Mouse (Mus musculus) skeletal muscle tissue, adult 2 months (tissue): ENCODE data around the gene Btn2a2.
A peak's percentile ranks its signal among the peaks of the same experiment; 100 is the strongest.

Experiments used
- DNase-seq: peaks from one replicate; pipeline ENCODE4 v3.0.0-alpha.2; 2012; ENCODE audit warnings: low read depth, low spot score

The Btn2a2 gene

GRCm38 (mm10) chr13:23497656-23498321 lies 9.1 kb upstream of the Btn2a2 start:
- DNase-seq: no peak

GRCm38 (mm10) chr13:23495526-23495925 lies 6.9 kb upstream of the Btn2a2 start:
- no peak for DNase-seq

GRCm38 (mm10) chr13:23491990-23492389 lies 3.3 kb upstream of the Btn2a2 start:
- DNase-seq: no peak

GRCm38 (mm10) chr13:23491263-23491662 lies 2.6 kb upstream of the Btn2a2 start:
- DNase-seq: no peak

- DNase-seq: no peak
These were observed 2.2 kb upstream of the Btn2a2 start for GRCm38 (mm10) chr13:23490863-23491262.

- no peak for DNase-seq
These were observed 3.4 kb downstream of the Btn2a2 start for GRCm38 (mm10) chr13:23485271-23485670.

- DNase-seq: no peak
These were observed 5.5 kb downstream of the Btn2a2 start for GRCm38 (mm10) chr13:23483153-23483552.

- DNase-seq: no peak
These were observed 13.0 kb downstream of the Btn2a2 start for GRCm38 (mm10) chr13:23475658-23476057.

GRCm38 (mm10) chr13:23466911-23467310 lies 21.7 kb downstream of the Btn2a2 start:
- DNase-seq: peak; percentile 42

GRCm38 (mm10) chr13:23466306-23466705 lies 22.4 kb downstream of the Btn2a2 start:
- no peak for DNase-seq

- DNase-seq: no peak
These were observed 23.0 kb downstream of the Btn2a2 start, which contains the start of gene Btn1a1 for GRCm38 (mm10) chr13:23465600-23466109. Btn1a1 (minus strand) TSS chr13:23465901.

GRCm38 (mm10) chr13:23464841-23465366 lies 23.8 kb downstream of the Btn2a2 start:
- DNase-seq: no peak

GRCm38 (mm10) chr13:23464224-23464637 lies 24.4 kb downstream of the Btn2a2 start:
- no peak for DNase-seq

GRCm38 (mm10) chr13:23463381-23464223 lies 25.1 kb downstream of the Btn2a2 start:
- peak; percentile 43 for DNase-seq

- DNase-seq: no peak
These were observed 26.0 kb downstream of the Btn2a2 start for GRCm38 (mm10) chr13:23462669-23463068.

- no peak for DNase-seq
These were observed 26.6 kb downstream of the Btn2a2 start for GRCm38 (mm10) chr13:23462063-23462462.

GRCm38 (mm10) chr13:23459264-23459846 lies 29.3 kb downstream of the Btn2a2 start:
- no peak for DNase-seq

- DNase-seq: no peak
These were observed 34.7 kb downstream of the Btn2a2 start for GRCm38 (mm10) chr13:23453926-23454325.

- peak; percentile 84 for DNase-seq
These were observed 35.2 kb downstream of the Btn2a2 start for GRCm38 (mm10) chr13:23453362-23453862.

GRCm38 (mm10) chr13:23450398-23450797 lies 38.3 kb downstream of the Btn2a2 start:
- peak; percentile 72 for DNase-seq

GRCm38 (mm10) chr13:23449235-23450095 lies 39.2 kb downstream of the Btn2a2 start:
- DNase-seq: peak; percentile 57
